Mouse (Mus musculus): Measurements from ENCODE around the gene Sec24d.

DNA sequence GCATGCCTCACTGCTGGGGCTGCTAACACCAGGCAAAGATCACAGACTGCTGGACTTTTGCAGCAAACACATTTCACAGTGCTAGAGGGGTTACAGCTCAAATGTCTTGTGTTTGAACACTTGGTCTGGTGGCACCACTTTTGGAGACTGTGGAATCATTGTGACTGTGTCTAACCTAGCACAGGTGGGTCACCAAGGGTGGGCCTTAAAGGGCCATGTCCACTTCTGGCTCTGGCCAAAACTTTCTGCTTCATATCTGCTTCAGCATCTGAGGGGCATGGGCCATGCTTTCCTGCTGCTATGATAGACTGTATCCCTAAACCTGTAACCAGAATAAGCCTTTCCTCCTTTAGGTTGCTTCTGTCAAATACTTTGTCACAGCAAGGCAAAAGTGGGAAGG is 29.8 kb upstream of the Sec24d start:
- no peak for TF ChIP-seq CTCF (IDR thresholded peaks at IDR 0.05)
- no peak for TF ChIP-seq EP300 (IDR thresholded peaks at IDR 0.05)

Measured in lung, postnatal 0 days (tissue).